Mouse (Mus musculus): ENCODE data around the gene Slc48a1.
A peak's percentile ranks its signal among the peaks of the same experiment; 100 is the strongest.

Slc48a1 gene

GRCm38 (mm10) chr15:97782749-97783105, 4.4 kb downstream of the Slc48a1 start:
- peak; percentile 81 for DNase-seq (ENCODE audit: low spot score)

DNA sequence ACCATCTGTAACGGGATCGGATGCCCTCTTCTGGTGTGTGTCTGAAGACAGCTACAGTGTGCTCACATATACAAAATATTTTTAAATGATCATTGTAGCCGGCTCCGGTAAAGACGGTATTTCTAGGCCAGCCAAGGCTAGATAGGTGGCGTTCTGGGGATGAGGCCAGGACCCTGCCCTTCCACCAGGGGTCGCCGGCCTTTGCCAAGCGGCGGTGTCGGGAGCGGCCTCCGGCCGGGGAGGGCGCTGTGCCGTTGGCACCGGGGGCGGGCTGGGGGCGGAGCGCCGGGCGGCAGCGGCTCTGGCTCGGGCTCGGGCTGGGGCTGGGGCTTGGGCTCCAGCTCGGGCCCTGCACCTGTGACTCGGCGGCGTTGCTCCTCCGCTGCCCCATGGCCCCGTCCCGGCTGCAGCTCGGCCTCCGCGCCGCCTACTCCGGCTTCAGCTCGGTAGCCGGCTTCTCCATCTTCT, 5.8 kb downstream of the Slc48a1 start:
- DNase-seq (ENCODE audit: low spot score): peak; percentile 90

DNA sequence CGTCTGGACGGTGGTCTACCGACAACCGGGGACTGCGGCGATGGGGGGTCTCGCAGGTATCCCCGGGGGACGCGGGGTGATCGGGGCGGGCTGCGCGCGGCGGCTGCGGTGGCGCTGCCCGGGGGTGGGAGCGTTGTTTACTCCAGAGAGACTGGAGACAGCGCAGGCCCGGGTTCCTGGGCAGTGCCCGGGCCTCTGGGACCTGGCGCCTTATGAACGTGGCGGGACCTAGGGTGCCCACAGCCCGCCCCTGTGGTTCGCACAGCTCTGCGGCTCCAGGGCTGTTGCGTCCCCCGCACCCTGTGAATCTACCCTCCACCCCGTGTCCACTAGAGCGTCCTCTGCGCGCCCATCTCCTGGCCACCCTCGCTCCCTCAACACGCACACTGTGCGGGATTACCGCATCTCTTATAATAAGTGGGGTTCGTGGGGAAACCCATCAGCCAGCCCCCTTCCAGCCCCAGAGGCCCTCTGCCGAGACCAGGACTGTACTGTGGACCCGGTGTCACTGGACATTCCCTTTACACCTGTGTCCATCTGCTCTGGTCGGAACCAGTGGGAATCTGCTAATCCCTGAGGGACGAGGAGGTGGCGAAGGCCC, 6.3 kb downstream of the Slc48a1 start:
- no peak for DNase-seq (ENCODE audit: low spot score)

DNA sequence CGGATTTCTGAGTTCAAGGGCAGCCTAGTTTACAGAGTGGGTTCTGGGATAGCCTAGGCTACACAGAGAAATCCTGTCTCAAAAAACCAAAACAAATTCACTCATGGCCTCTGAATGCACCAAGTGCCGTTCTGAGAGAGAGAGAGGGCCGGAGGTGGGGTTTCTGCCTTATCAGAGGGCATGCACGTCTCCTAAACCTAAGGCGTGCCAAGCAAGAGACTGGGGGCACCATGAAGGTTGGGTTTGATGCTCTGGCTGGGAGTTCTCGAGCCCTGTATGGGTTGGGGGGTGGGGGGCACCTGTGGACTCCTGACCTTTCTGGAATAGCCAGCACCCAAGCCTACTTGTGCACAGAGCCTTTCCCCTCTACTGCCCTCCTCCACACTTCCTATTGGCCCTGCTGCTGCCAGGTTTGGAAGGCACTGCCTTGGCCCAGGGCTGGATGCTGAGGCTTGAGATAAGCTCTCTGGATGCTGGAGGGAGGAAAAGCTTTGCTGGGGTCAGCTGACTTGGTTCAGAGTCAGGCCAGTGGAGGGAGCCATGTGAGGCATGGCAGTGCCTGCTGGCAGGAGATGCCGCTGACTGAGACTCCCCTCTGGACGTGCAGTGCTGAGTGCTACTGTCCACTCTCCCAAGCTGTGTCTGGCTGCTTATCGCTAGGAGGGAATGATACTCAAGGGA, 7.6 kb downstream of the Slc48a1 start:
- DNase-seq (ENCODE audit: low spot score): no peak

GRCm38 (mm10) chr15:97786412-97787112, 8.2 kb downstream of the Slc48a1 start:
- no peak for DNase-seq (ENCODE audit: low spot score)

DNA sequence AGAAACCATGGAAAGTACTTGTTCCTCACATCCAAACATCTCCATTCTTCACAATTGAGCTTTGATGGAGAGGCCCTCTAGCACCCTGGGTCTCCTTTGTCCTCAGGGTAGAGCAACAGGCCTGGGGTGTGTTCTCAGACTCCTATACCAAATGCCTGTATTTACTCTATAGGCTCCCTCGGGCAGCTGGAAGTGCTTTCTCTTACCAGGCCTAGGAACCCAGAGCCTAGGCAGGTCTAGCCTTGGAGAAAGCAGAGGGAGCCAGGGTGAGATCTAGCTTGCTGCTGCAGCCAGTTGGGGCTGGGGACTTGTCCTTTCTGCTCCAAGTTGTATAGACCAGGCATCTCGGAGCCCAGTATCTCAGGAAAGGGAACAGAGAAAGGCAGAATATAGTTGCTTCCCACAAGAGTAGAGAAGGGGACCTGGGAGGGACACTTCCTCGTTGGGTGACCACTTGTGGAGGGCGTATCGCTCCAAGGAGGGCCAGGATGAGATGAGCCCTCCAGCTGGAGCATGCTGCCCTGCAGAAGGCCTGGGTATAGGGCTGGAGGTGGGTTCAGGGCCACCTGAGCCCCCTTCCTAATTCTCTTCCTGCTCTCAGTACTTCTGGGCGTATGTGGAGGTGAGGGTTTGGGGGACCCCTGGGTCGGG, 9.0 kb downstream of the Slc48a1 start:
- DNase-seq (ENCODE audit: low spot score): no peak

DNA sequence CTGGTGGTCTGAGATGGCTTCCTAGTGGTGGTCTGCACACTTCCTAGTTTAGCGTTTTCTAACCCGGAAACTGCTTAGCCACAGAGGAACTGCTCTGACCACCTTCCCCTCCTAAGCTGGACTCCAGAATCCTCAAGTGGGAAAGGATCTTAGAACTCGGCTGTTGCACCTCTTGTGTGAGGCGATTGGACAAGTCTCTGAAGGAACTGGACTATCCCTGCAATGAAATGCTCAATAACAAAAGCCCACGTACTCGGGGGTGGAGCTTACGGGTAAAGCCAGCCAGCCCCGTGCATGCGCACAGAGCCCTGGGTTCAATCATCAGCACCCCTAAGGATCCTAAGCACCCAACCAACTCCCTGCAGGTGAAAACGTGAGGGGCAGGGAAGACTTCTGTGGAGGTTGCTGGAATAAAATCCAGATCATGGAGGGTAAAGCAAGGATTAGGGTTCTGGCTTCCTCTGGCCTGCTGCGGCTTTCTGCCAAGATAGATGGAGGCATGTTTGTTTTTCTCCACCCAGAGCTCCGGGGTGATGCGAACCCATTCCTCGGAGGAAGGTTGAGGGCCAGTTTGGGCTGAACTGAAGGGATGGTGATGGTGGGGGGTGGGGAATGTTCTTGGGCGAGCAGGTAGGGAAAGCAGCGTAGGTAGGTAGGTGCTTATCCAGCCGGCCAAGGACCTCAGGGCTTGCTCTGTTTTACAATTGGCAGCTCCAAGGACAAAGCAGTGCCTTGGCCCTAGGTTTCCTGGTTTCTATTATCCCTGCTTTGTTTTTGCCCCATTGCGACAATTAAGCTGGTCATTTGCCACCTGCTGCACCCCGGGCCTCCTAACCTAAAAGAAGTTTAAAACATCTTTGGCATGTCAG, 9.7 kb downstream of the Slc48a1 start:
- no peak for DNase-seq (ENCODE audit: low spot score)

- DNase-seq (ENCODE audit: low spot score): no peak
These were observed 10.5 kb downstream of the Slc48a1 start for GRCm38 (mm10) chr15:97788821-97789220.

DNA sequence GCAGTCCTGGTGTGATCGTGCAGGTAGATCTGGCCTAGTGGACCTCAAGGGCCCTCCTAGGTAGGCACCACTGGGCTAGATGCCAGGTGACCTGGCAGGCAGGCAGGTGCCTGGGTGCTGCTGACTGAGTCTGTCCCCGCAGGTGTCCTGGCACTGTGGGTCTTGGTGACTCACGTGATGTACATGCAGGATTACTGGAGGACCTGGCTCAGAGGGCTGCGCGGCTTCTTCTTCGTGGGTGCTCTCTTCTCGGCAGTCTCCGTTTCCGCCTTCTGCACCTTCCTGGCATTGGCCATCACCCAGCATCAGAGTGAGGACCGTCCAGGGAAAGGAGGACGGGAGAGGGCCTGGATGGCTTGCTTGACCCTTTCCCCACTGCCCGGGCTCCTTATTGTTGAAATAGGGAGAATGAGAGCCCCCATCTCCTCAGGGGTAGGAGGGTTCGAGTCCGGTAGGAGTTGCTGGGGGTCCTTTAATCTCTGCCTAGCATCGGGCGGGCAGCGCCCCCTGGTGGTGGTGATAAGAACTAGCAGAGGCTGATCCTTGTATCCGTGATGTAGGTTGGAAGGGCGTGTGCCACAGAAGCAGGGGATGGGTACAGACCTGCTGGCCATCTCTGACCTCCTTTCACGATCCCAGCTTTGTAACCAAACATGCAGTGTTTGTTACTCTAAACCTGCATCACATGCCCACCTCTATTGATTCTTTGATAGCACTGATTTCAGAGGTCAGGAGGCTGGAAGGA, 11.6 kb downstream of the Slc48a1 start:
- peak; percentile 54 for DNase-seq (ENCODE audit: low spot score)

- DNase-seq (ENCODE audit: low spot score): no peak
These were observed 12.9 kb downstream of the Slc48a1 start for GRCm38 (mm10) chr15:97791126-97791700.

DNA sequence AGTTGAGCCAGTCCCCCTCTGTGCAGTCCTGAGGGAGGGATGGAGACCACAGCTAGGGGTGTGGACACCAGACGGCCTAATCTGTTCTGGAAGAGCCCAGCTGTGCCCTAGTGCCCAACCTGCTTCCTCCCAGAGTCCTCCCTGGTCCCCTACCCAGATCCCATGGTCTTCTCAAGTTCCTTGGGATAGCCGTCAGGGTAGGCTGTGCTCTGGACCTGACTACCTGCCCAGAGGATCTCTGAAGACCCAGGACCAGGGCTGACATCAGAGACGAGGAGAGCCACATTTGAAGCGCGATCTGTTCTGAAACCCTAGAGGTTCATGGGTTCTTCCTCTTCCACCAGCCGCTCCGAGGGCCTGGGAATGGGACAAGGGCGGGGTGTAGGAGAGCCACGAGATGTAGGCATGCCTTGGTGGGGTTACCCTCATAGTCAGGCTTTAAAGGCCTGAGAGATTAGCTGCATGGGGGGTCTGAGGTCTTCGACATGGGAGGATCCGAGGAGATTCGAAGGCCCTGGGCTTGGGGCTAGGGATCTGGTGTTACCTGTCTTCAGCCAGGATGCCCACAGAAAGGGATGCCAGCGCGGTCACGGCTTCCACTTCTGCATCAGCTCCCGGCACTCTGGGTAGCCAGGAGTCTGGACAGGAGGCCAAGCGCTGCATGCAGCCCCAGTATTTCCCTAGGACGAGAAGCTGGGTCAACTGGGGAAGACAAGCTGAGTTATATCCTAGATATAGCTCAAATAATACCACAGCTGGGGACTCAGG, 15.2 kb downstream of the Slc48a1 start:
- DNase-seq (ENCODE audit: low spot score): no peak

- DNase-seq (ENCODE audit: low spot score): no peak
These were observed 15.9 kb downstream of the Slc48a1 start for GRCm38 (mm10) chr15:97794268-97794667.

GRCm38 (mm10) chr15:97795559-97796235, 17.4 kb downstream of the Slc48a1 start:
- DNase-seq (ENCODE audit: low spot score): no peak

DNA sequence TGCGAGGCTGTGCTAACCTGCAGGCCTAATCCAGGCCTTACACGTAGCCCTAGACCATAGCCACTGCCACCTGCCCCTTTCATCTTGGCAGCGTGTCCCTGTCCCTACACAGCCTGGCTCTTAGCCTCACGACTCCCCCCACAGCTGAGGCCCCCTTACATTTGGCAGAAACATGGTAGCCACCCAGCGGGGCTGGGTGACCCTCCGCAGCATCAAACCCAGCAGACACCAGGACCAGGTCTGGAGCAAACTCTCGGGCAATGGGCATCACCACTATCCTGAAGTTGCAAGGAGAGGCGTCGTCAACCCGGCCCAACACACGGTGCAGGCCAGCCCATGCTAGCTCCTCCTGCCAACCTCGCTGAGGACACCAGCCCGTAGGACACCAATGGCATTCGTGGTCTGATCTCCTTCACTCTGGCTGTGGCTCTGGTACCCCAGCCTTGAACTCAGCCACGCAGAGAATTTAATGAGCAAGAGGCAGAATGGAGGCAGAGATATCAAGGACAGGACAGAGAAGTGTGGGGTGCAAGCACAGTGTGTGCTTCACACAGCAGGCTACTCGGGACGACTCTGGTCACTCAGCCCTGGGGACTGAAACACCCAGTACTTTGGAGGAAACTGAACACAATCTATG, 18.5 kb downstream of the Slc48a1 start:
- DNase-seq (ENCODE audit: low spot score): no peak

- no peak for DNase-seq (ENCODE audit: low spot score)
These were observed 19.8 kb downstream of the Slc48a1 start for GRCm38 (mm10) chr15:97798134-97798533.

- DNase-seq (ENCODE audit: low spot score): no peak
These were observed 21.1 kb downstream of the Slc48a1 start for GRCm38 (mm10) chr15:97799446-97799845.

DNA sequence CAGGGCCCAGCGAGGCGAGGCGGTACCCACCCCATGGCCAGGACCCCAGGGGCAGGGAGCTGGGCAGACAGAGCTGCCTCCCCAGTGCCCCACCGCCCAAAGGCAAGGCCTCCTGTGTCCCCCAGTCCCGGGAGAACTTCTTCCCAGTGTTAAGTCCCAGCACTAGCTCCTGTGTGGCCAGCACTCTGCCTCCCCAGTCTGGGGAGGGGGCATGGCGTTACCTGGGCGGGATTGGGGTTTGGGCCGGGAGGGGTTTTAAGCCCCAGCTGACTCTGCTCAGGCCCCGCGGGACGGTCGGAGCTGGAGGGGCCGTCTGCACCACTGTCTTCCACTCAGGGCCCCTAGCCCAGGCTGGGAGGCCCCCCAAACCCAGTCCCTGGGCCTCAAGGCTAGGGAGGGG, 22.5 kb downstream of the Slc48a1 start:
- no peak for DNase-seq (ENCODE audit: low spot score)

DNA sequence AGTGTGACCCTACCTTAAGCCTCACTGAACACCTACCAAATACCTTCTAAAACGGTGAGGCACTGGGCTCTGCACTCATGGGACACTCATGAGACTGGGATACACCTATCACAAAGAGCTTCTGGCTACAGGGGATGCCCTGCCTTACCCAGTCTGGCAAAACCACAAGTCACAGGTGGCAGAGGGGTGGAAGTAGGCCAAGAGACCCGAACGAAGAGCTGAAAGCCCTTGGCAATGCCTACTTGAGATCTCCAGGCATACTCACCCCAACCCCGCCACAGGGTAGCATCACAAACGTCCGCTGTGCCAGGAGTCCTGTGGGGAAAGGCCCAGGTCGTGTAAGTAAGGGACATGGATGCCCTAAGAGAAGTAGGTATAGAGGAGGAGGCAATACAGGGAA, 23.5 kb downstream of the Slc48a1 start:
- DNase-seq (ENCODE audit: low spot score): no peak

DNA sequence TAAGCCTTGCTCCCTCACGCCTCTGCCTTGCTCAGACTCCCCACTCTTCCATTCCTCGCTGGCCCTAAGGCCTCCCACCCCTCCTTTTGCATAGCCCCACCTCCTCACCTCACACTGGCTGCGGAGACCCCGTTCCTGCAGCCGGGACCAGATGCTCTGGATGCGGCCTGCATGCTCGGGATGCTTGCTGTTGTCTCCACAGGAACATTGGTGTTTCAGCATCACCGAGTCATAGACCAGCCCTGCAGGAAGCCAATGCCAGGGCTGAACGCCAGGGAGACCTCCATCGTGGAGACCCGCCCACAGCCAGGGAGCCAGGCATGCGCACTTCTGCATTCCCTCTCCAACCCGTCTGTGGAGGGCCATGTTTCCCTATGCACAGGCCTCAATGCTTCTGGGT, 24.3 kb downstream of the Slc48a1 start:
- no peak for DNase-seq (ENCODE audit: low spot score)
